Mouse (Mus musculus): ENCODE data around the gene Adcy4. TPM values are rescaled to one million over a fixed set of nuclear protein-coding genes. Genes with fewer than 3 reads are reported as not detected.

The Adcy4 gene
- total RNA-seq (2021), result 1 to 10 TPM; 3.9 to 4.2 TPM
- long read RNA-seq, experiment 1, partial matches to known transcripts, result 0 of 4 reads
- long read RNA-seq, experiment 1, other reads (novel, unspliced or antisense), result 4 of 4 reads
- long read RNA-seq, experiment 2, partial matches to known transcripts, result 1 of 4 reads
- long read RNA-seq, experiment 2, other reads (novel, unspliced or antisense), result 2 of 4 reads

- DNase-seq (ENCODE audit: low spot score in 2 of 2), result no peak
These were observed at the start of gene Adcy4 for GRCm38 (mm10) chr14:55783958-55784235. Adcy4 (minus strand) TSS chr14:55784095.

GRCm38 (mm10) chr14:55833126-55833525 lies 49.2 kb upstream of the Adcy4 start:
- no peak for DNase-seq (ENCODE audit: low spot score in 2 of 2)

DNA sequence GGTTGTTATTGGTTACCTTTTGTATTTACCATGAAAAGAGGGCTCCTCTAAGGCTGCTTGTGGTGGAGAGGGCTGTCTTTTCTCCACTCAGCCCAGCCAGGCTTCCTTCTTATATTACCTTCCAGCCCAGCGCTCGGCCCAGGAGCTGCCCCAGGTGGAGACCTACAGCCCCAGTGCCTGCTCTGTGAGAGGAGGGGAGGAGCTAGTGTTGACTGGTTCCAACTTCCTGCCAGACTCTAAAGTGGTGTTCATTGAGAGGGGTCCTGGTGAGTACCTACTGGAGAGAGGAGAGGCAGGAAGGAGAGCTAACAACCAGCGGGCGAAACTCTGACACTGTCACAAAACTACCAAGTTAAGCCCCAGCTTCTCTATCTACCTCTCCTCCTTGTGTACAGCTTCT lies 46.4 kb upstream of the Adcy4 start:
- no peak for DNase-seq (ENCODE audit: low spot score in 2 of 2)

GRCm38 (mm10) chr14:55829854-55830253 lies 46.0 kb upstream of the Adcy4 start:
- no peak for DNase-seq (ENCODE audit: low spot score in 2 of 2)

- no peak for DNase-seq (ENCODE audit: low spot score in 2 of 2)
These were observed 44.9 kb upstream of the Adcy4 start for GRCm38 (mm10) chr14:55828716-55829263.

- DNase-seq (ENCODE audit: low spot score in 2 of 2), result no peak
These were observed 42.9 kb upstream of the Adcy4 start for GRCm38 (mm10) chr14:55826551-55827340.

- no peak for DNase-seq (ENCODE audit: low spot score in 2 of 2)
These were observed 42.2 kb upstream of the Adcy4 start for GRCm38 (mm10) chr14:55826142-55826541.

GRCm38 (mm10) chr14:55825216-55826051 lies 41.5 kb upstream of the Adcy4 start:
- DNase-seq (ENCODE audit: low spot score in 2 of 2), result peak; percentile 15 to 32

GRCm38 (mm10) chr14:55824481-55825215 lies 40.8 kb upstream of the Adcy4 start:
- DNase-seq (ENCODE audit: low spot score in 2 of 2), result no peak

- DNase-seq (ENCODE audit: low spot score in 2 of 2), result no peak
These were observed 40.1 kb upstream of the Adcy4 start for GRCm38 (mm10) chr14:55824001-55824480.

- DNase-seq (ENCODE audit: low spot score in 2 of 2), result peak; percentile 33 to 48
These were observed 39.3 kb upstream of the Adcy4 start, which contains the start of gene Nfatc4 for GRCm38 (mm10) chr14:55822991-55823762. Nfatc4 (plus strand) TSS chr14:55823144.

DNA sequence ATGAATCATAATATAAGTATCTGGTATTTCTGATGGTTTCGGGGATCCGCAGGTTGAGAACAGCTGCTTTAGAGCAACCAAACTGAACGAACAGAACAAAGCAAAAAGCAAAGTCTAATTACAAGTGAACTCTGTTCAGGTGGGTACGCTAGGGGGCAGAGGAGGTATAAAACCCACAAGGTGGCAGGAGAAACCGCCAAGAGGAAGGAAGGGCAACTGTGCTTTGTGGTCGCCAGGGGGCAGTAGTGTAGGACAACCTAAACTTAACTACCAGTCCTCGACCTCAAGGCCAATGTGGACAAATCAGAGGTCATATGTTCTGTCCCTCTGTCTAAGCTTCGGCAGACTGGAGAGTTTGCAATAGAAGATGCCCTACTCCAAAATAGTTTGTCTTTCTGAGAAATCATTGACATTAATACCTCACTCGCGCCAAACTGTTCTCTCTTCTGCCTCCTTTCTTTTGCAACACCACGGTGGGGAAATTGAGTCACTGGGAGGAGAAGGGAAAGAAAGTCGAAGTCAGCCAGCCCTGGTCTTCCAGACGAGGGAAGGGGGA lies 38.6 kb upstream of the Adcy4 start:
- peak; percentile 60 to 65 for DNase-seq (ENCODE audit: low spot score in 2 of 2)

DNA sequence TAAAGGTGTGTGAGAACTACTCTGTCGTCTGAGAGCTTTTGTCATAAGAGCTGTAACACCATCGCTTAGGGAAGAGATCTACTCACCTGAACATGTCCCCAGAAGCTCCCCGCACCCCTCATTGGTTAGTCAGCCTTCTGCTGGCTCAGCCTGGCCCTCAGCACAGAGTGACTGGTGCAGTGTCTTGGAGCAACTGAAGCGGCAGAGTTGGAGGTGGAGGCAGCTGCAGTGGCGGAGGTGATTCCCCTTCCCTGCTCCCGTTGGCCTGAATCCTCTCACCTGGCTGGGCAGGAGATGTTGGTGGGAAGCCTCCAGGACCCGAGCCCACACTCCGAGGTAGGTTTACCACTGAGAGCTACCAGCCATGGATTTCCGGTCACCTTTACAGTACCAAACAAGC lies 36.7 kb upstream of the Adcy4 start:
- DNase-seq (ENCODE audit: low spot score in 2 of 2), result no peak

DNA sequence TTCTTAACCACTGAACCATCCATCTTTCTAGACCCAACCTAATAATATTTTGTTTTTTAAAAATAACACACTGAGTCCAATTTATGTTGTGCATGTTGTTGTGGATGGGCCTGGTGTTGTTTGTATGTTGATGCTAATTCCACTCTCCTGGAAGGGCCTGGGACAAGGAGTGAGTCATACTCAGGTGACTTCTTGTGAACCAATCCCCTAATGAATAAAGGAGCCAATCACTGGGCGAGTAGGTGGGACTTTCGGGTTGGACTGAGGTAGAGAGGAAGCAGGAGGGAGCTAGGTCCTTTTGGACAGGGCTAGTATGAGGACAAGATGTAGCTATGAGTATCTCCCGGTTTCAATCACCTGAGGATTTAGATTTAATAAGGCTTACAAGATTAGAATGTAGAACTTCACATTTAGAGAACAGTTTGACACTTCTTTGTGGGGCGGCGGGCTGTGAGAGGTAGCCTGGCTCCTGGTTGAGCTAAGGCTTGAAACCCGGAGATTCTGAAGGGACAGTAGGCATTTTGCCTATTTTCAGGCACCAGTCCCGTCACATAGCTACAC lies 36.0 kb upstream of the Adcy4 start:
- DNase-seq (ENCODE audit: low spot score in 2 of 2), result no peak

GRCm38 (mm10) chr14:55815310-55815751 lies 31.4 kb upstream of the Adcy4 start:
- no peak for DNase-seq (ENCODE audit: low spot score in 2 of 2)

DNA sequence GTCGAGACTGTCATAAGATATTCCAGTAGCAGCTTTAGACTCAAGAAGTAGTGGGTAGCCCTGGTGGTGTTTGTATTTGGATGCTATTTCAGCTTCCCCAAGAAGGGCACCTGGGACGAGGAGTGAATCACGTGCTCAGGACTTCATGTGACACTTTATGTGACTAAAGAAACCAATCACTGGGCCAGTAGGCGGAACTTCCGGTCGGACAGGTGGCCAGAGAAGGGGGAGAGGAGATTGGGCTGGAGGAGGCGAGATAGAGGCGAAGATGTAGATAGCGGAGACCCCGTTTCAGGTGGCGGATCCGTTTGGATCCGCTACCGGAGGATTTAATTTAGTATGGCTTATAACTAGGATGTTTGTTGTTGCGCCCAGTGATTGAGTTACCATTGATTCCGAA lies 31.0 kb upstream of the Adcy4 start:
- DNase-seq (ENCODE audit: low spot score in 2 of 2), result peak; percentile 22 to 53

- no peak for DNase-seq (ENCODE audit: low spot score in 2 of 2)
These were observed 11.7 kb upstream of the Adcy4 start for GRCm38 (mm10) chr14:55795380-55796163.

DNA sequence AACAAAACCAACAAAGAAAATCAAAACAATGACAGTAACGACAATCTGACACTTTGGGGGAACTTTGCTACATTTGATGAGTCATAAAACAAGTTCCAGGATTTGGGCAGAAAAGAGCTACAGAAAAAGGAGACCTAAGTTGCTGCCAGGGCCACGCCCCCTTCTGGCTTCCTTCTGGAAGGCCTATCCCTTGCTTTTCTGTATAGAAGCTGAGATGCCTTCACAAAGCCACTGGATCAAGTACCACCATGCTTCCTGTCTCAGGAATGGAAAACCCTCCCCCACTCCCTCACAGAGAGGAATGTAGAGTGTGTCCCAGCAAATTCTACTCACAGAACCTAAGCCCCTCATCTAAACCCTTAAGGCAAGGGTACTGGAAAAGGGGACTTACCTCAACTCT lies 10.1 kb upstream of the Adcy4 start:
- no peak for DNase-seq (ENCODE audit: low spot score in 2 of 2)

- no peak for DNase-seq (ENCODE audit: low spot score in 2 of 2)
These were observed 9.6 kb upstream of the Adcy4 start for GRCm38 (mm10) chr14:55793461-55793860.
